Mouse (Mus musculus): ENCODE results near the gene Casd1. TPM values are rescaled to one million over a fixed set of nuclear protein-coding genes. Genes with fewer than 3 reads are reported as not detected.

Gene Casd1
- total RNA-seq, 2 experiments from 2014 or later = 51.1 TPM

Other genes starting within 250 kb of the Casd1 start
- 1,000 to 10,000 TPM; 3,268 to 4,003 TPM for gene Col1a2, start 96.0 kb upstream of the Casd1 start, total RNA-seq (2021)
- gene Sgce, start 146.4 kb downstream of the Casd1 start, total RNA-seq (2021) = 10 to 100 TPM; 69.7 to 73.5 TPM
- 100 to 1,000 TPM; 136 to 193 TPM for gene Peg10, start 146.5 kb downstream of the Casd1 start, total RNA-seq (2021)